Mouse (Mus musculus) heart, postnatal 4 days (tissue): Measurements from ENCODE around the gene Rcc2. TPM values are rescaled to one million over a fixed set of nuclear protein-coding genes. Genes with fewer than 3 reads are reported as not detected.

Experiments
- DNase-seq: peaks from one replicate; pipeline ENCODE4 v3.0.0; 2021
- total RNA-seq, 2 experiments: library from RNA; stranded (reverse); gene quantifications; 2 replicates each; pipeline ENCODE4 v1.2.3; 2021

Rcc2 gene
- 10 to 100 TPM; 38.2 to 38.5 TPM for total RNA-seq

- no peak for DNase-seq
Measured at GRCm38 (mm10) chr4:140700269-140701018, at the start of gene Rcc2. TSS of gene Rcc2 (plus strand) at chr4:140700541.

- DNase-seq: no peak
Measured at GRCm38 (mm10) chr4:140653835-140654583, 46.3 kb upstream of the Rcc2 start.

GRCm38 (mm10) chr4:140654798-140655197 is 45.5 kb upstream of the Rcc2 start:
- no peak for DNase-seq

- DNase-seq: no peak
Measured at GRCm38 (mm10) chr4:140656529-140656928, 43.8 kb upstream of the Rcc2 start.

GRCm38 (mm10) chr4:140657681-140658575 is 42.4 kb upstream of the Rcc2 start:
- DNase-seq: peak; percentile 88

GRCm38 (mm10) chr4:140661406-140662022 is 38.8 kb upstream of the Rcc2 start:
- no peak for DNase-seq

GRCm38 (mm10) chr4:140662453-140662852 is 37.9 kb upstream of the Rcc2 start:
- peak; percentile 39 for DNase-seq

GRCm38 (mm10) chr4:140662882-140663585 is 37.3 kb upstream of the Rcc2 start:
- DNase-seq: no peak

GRCm38 (mm10) chr4:140665053-140665452 is 35.3 kb upstream of the Rcc2 start:
- no peak for DNase-seq

- peak; percentile 34 for DNase-seq
Measured at GRCm38 (mm10) chr4:140665760-140666159, 34.6 kb upstream of the Rcc2 start, which contains the start of gene Arhgef10l. TSS of gene Arhgef10l (minus strand) at chr4:140666012.

GRCm38 (mm10) chr4:140667802-140668201 is 32.5 kb upstream of the Rcc2 start:
- DNase-seq: no peak

GRCm38 (mm10) chr4:140673527-140674264 is 26.6 kb upstream of the Rcc2 start:
- no peak for DNase-seq

GRCm38 (mm10) chr4:140674345-140674926 is 25.9 kb upstream of the Rcc2 start:
- DNase-seq: peak; percentile 94

GRCm38 (mm10) chr4:140679038-140679437 is 21.3 kb upstream of the Rcc2 start:
- peak; percentile 59 for DNase-seq

GRCm38 (mm10) chr4:140679723-140680380 is 20.5 kb upstream of the Rcc2 start:
- peak; percentile 91 for DNase-seq

GRCm38 (mm10) chr4:140680731-140681397 is 19.5 kb upstream of the Rcc2 start:
- no peak for DNase-seq

- DNase-seq: no peak
Measured at GRCm38 (mm10) chr4:140683608-140684007, 16.7 kb upstream of the Rcc2 start.

- DNase-seq: peak; percentile 60
Measured at GRCm38 (mm10) chr4:140684141-140684871, 16.0 kb upstream of the Rcc2 start.
